Mouse (Mus musculus) midbrain, embryonic 11.5 days (tissue): ENCODE data around the gene Castor2. TPM values are rescaled to one million over a fixed set of nuclear protein-coding genes. Genes with fewer than 3 reads are reported as not detected.

Source experiments
- ATAC-seq: fragments of 200-750 bp; cut with Nextera tagmentation; 2 replicates; pipeline ENCODE4 v1.8.0; 2017; ENCODE audit warnings: moderate TSS enrichment, moderate library complexity; ENCODE audit not compliant: low FRiP score
- DNase-seq: peaks from one replicate; pipeline ENCODE4 v3.0.0; 2015; ENCODE audit warnings: low spot score; ENCODE audit errors: missing footprints
- H3K27ac ChIP-seq: fragments of 300-500 bp; sonication (generic); 2 replicates; pipeline ENCODE4 v1.5.1; 2014; ENCODE audit warnings: low read depth, low read length
- H3K27me3 ChIP-seq: fragments of 300-500 bp; sonication (generic); 2 replicates; pipeline ENCODE4 v1.6.1; 2014; ENCODE audit warnings: mild to moderate bottlenecking, low read length, moderate library complexity, mixed read lengths; ENCODE audit not compliant: control insufficient read depth, insufficient read depth
- H3K36me3 ChIP-seq: fragments of 300-500 bp; sonication (generic); 2 replicates; pipeline ENCODE4 v1.6.1; 2014; ENCODE audit warnings: mild to moderate bottlenecking, low read length, moderate library complexity, mixed read lengths; ENCODE audit not compliant: control insufficient read depth, insufficient read depth
- H3K4me1 ChIP-seq: fragments of 300-500 bp; sonication (generic); 2 replicates; pipeline ENCODE4 v1.6.1; 2014; ENCODE audit warnings: low read length; ENCODE audit not compliant: control insufficient read depth, insufficient read depth
- H3K4me2 ChIP-seq: fragments of 300-500 bp; sonication (generic); 2 replicates; pipeline ENCODE4 v1.6.1; 2014; ENCODE audit warnings: mild to moderate bottlenecking, moderate library complexity
- H3K4me3 ChIP-seq: fragments of 300-500 bp; sonication (generic); 2 replicates; pipeline ENCODE4 v1.5.1; 2014; ENCODE audit warnings: low read depth, low read length
- H3K9ac ChIP-seq: fragments of 300-500 bp; sonication (generic); 2 replicates; pipeline ENCODE4 v1.6.1; 2014; ENCODE audit warnings: low read length
- H3K9me3 ChIP-seq: fragments of 300-500 bp; sonication (generic); 2 replicates; pipeline ENCODE4 v1.6.1; 2016; ENCODE audit warnings: low read length; ENCODE audit not compliant: control insufficient read depth
- WGBS: fragments of 180-500 bp; shearing (Covaris S2); extraction: QIAGEN DNeasy Blood & Tissue Kit; methylation state at CpG from one replicate; pipeline ENCODE4 v1.1.7; 2014; 5-methylcytosine and 5-hydroxymethylcytosine counted together
- polyA plus RNA-seq: library from polyadenylated mRNA; unstranded; fragments of >200 nt; fragmentation: Nextera tagmentation; extraction: Ambion mirVana; gene quantifications from 2 replicates; pipeline ENCODE4 v1.2.1, GENCODE M21; 2014

The Castor2 gene
- polyA plus RNA-seq, result 10.8 and 11.7 TPM in 2 replicates

DNA sequence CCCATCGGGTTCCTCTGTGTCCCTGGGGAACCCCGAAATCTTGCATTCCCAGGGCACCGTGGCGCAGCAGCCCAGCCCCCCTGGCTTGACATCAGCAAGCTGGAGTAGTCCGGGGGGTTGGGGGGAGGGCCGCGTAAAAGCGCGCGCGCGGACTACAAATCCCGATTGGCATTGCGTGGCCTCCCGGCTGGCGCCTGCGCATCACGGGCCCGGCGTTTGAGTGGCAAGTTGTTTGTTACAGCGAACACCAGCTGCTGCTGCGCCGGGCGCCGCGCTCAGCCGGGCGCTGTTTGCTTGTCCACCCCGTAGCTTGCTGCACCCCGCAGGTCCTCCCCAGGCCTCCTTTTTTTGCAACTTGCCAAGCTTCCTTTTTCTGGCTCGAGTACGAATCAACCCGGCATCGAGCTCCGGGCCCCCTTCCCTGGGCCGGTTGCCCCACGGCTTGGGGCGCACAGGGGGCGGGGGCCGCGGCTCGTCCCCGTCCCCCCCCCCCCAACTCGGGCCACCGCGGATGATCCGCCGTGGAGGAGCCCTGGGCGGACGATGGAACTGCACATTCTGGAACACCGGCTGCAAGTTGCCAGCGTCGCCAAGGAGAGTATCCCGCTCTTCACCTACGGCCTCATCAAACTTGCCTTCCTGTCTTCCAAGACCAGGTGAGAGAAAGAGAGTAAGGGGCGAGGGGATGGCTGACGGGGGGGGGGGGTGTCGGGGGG is at the start of gene Castor2:
Gene Castor2, plus strand, starts transcription at position 216 of the 716 bp plus-strand sequence.
- Histone ChIP-seq H3K9ac (peak within 1 kb of the TSS; percentile 87), H3K4me2 (peak within 1 kb of the TSS; percentile 89), H3K27me3 (no peaks in the 10 kb centered on the region), H3K4me1 (peaks cover 6% of the 10 kb centered on the region), H3K36me3 (no peaks in the 10 kb centered on the region), H3K9me3 (no peaks in the 10 kb centered on the region), H3K4me3 (peak within 1 kb of the TSS; percentile 70), H3K27ac (peak within 1 kb of the TSS; percentile 71)
- peak; percentile 94 for ATAC-seq
- under 1% methylated on average over 53 of the region's 58 CpGs for WGBS
- DNase-seq, result peak; percentile 99

DNA sequence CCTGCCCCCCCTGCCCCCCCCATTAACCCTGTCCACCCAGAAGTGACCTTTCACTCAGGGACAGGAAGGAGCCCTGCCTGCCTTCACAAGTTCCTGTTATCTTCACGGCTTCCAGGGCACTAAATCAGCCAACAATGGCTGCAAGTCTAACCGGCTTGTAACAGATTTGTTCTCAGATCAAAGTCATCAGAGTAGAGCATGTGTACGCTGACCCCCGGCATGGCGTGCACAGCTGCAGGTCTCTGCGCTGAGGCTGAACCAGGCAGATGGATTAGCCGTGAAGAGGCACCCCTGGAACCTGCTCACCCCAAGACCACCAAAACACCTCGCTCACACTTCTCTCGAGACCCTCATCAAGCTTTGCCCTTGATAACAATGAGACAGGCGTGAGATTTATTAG is 48.8 kb upstream of the Castor2 start:
- Histone ChIP-seq H3K9me3 (no peaks in the 10 kb centered on the region), H3K4me3 (no peak overlapping the region), H3K27me3 (peaks cover 11% of the 10 kb centered on the region), H3K27ac (no peak overlapping the region), H3K4me1 (peaks cover 3% of the 10 kb centered on the region), H3K9ac (no peak overlapping the region), H3K4me2 (no peak overlapping the region), H3K36me3 (no peaks in the 10 kb centered on the region)
- DNase-seq (no peak), ATAC-seq (no peak)
- 26% methylated on average over 10 of the region's 10 CpGs for WGBS

DNA sequence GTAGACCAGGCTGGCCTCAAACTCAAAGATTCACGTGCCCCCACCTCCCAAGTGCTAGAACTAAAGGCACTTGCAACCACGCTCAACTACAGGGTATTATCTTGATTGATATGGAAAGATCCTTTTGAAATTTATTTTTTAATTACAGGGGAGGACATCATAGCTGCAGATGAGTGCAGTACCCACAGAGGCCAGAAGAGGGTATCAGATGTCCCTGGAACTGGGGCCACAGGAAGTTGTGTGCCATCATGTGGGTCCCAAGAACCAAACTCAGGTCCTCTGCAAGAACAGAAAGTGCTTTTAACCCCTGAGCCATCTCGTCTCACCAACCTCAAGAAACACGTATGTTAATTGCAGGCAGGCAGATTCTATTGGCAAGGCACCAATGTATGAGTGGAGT is 46.9 kb upstream of the Castor2 start:
- no peak overlapping the region for H3K27ac ChIP-seq
- peaks cover 3% of the 10 kb centered on the region for H3K4me1 ChIP-seq
- H3K27me3 ChIP-seq, result peaks cover 11% of the 10 kb centered on the region
- H3K4me3 ChIP-seq, result no peak overlapping the region
- H3K9me3 ChIP-seq, result no peaks in the 10 kb centered on the region
- 89% methylated on average over 4 of the region's 4 CpGs for WGBS
- no peak for ATAC-seq
- no peak for DNase-seq
- no peak overlapping the region for H3K4me2 ChIP-seq
- H3K36me3 ChIP-seq, result no peaks in the 10 kb centered on the region
- no peak overlapping the region for H3K9ac ChIP-seq

DNA sequence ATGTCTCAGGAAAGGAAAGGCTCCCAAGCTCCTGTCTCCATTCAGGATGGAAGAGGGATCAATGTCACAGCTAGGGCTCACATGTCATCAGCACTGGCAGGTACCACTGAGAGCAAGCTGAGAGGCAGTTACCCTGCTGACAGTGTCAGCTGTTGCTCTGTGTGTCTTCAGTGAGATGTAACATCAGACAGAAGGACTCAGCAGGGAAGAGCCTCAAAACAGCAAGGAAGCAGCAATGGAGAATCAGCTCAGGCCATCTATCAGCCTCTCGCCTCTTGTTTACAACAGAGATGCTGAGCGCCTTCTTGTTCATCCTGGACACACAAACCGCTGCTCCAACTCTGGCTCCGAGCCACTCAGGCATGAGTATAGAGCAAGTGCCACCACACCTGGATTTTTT is 45.0 kb upstream of the Castor2 start:
- Histone ChIP-seq H3K9ac (no peak overlapping the region), H3K27ac (no peak overlapping the region), H3K36me3 (no peaks in the 10 kb centered on the region), H3K4me3 (no peak overlapping the region), H3K9me3 (no peaks in the 10 kb centered on the region), H3K4me1 (peaks cover 3% of the 10 kb centered on the region), H3K27me3 (peaks cover 4% of the 10 kb centered on the region), H3K4me2 (no peak overlapping the region)
- ATAC-seq (no peak), DNase-seq (no peak)
- WGBS, result 77% methylated on average over 4 of the region's 4 CpGs

DNA sequence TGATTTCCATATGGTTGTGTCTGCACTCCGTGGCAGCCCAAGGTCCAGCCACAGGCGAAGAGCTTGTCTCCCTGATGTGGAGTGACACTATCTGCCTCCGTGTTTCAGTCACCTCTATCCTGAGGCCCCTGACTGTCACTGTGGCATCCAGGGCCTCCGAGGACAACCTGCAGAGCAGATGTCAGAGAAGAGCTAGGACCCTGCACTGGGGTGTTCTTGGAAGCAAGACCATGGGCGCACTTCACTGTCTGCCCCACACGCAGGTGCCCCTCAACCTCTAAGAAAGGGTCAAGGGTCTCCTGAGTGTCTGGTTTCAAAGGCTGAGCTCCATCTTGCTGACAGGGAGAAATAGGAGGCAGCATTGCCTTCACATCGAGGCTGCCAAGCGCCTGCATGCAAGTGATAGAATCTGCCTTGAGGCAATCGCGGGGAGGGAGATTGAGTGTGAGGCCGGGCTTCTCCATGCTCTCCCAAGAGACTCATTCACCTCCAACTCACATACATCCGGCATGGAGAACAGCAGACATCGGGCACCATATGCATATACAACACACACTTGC is 40.6 kb upstream of the Castor2 start:
- no peak for DNase-seq

DNA sequence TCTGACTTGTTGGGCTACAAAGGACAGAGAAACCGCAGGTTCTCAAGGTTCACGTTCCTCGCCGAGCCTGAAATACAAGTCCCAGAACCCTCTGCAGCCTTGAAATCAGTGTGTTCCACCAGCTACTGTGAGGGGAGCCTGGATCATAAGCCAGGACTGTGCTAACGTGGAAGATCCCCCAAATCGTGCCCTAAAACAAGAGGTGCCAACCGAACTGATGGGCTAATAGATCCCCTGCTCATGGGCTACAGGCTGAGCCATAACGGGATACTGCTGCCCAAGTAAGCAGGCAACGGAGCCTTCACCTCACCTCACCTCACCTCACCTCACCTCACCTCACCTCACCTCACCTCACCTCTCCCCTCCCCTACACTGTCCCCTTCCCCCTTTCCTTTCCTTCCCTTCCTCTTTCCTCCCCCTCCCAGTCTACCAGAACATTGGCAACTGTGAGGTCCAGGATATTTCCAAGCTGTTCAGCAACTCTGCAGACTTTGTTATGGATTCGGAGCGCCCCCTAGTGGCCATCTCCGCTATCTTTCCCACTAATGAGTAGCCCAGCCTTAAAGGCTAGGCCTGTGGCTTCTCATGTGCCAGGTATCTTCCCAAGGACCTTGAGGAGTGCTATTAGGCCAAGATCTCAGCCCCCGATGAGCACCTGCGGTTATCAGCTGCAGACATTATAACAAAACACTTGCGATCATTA is 36.0 kb upstream of the Castor2 start:
- no peak overlapping the region for H3K4me2 ChIP-seq
- WGBS, result 54% methylated on average over 15 of the region's 15 CpGs
- H3K9ac ChIP-seq, result no peak overlapping the region
- no peak overlapping the region for H3K4me3 ChIP-seq
- DNase-seq, result peak; percentile 98
- ATAC-seq, result peak; percentile 61
- peaks cover 3% of the 10 kb centered on the region; the same call in 1 of the 2 replicates for H3K27me3 ChIP-seq
- H3K9me3 ChIP-seq, result no peaks in the 10 kb centered on the region
- no peaks in the 10 kb centered on the region for H3K4me1 ChIP-seq
- no peaks in the 10 kb centered on the region for H3K36me3 ChIP-seq
- no peak overlapping the region for H3K27ac ChIP-seq

More for the DNA sequence above, 40.6 kb upstream of the Castor2 start:
- Histone ChIP-seq H3K36me3 (no peaks in the 10 kb centered on the region), H3K4me1 (no peaks in the 10 kb centered on the region), H3K9ac (no peak overlapping the region), H3K4me3 (no peak overlapping the region), H3K27me3 (peaks cover 3% of the 10 kb centered on the region; the same call in 1 of the 2 replicates), H3K27ac (no peak overlapping the region), H3K4me2 (no peak overlapping the region), H3K9me3 (no peaks in the 10 kb centered on the region)
- no peak for ATAC-seq
- WGBS, result 74% methylated on average over 13 of the region's 13 CpGs

DNA sequence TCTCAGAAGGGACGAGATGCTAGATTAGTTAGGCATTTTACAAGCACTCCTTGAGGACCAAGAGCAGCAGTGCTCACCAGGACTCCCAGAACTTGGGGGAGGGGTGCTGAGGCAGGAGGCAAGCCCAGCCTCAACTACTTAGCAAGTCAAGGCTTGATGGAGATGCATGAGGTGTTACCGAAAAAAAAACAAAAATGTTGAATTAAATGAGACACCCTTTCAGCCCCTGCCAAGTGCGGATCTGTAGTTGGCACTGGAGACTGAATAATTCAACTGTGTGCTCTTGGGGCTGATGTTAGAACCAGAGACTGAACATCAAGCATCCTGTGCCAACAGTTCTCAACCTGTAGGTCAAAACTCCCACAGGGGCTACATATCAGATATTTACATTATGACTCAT is 33.2 kb upstream of the Castor2 start:
- H3K27me3 ChIP-seq, result peaks cover 3% of the 10 kb centered on the region; the same call in 1 of the 2 replicates
- H3K36me3 ChIP-seq, result no peaks in the 10 kb centered on the region
- H3K9ac ChIP-seq, result no peak overlapping the region
- no peak overlapping the region for H3K4me3 ChIP-seq
- no peaks in the 10 kb centered on the region for H3K4me1 ChIP-seq
- H3K4me2 ChIP-seq, result no peak overlapping the region
- no peak overlapping the region for H3K27ac ChIP-seq
- 57% methylated on average over 3 of the region's 3 CpGs for WGBS
- no peaks in the 10 kb centered on the region for H3K9me3 ChIP-seq
- DNase-seq (no peak), ATAC-seq (no peak)

DNA sequence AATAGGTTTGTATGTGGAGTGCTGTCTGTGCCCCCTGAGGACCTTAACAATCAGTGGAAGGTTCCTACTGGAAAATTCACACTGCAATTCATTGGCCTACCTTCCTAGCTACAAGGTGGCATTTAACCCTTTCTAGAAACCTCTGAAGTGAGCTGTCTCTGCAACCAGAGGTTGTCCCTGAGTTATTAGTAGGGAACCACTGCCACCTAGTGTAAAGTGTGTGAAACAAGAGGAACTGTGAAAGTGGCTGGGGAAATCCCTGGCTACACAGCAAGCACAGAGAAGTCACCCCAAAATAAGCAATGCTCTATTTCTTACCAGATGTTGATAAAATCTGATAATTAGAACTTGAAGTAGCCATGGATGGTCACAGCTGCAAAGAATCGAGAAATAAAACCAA is 31.6 kb upstream of the Castor2 start:
- Histone ChIP-seq H3K36me3 (no peaks in the 10 kb centered on the region), H3K9ac (no peak overlapping the region), H3K27ac (no peak overlapping the region), H3K4me2 (no peak overlapping the region), H3K9me3 (no peaks in the 10 kb centered on the region), H3K4me3 (no peak overlapping the region), H3K4me1 (no peaks in the 10 kb centered on the region), H3K27me3 (peaks cover 3% of the 10 kb centered on the region; the same call in 1 of the 2 replicates)
- ATAC-seq (no peak), DNase-seq (peak; percentile 85)
- 17% methylated on average over 1 of the region's 1 CpGs for WGBS

DNA sequence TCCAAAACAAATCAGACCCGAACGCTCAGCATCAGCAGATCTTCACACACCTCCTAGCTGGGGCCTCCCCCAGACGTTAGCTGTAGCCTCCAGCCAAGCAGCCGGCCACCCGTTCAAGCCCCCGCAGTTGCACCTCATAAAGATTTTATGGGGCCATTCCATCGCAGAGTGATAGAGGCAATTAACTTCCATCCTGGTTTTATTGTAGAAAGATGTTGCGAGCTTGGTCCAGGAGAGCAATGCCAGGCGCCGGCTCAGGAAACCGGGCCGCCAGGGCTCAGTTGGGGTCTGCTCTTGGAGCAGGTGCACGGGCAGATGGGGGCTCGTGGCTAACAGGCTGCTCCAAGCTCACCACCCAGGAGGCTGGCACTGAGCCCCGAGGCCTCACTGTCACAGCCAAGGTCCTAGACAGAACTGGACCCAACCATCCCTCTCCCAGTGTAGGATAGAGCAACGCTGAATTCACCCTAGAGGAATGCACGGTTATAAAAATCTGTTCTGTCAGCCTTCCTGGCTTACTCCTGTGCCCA is 25.9 kb upstream of the Castor2 start:
- no peak for DNase-seq
- 83% methylated on average over 17 of the region's 17 CpGs for WGBS
- Histone ChIP-seq H3K9ac (no peak overlapping the region), H3K36me3 (no peaks in the 10 kb centered on the region), H3K4me3 (no peak overlapping the region), H3K27me3 (no peaks in the 10 kb centered on the region), H3K9me3 (peaks cover under 1% of the 10 kb centered on the region; the same call in 1 of the 2 replicates), H3K27ac (no peak overlapping the region), H3K4me2 (no peak overlapping the region), H3K4me1 (no peaks in the 10 kb centered on the region)
- ATAC-seq, result no peak
